Mouse (Mus musculus) embryo, embryonic 9.5 days (tissue): ENCODE data around the gene Sept9.

ENCODE experiments used
- DNase-seq: peaks from one replicate; pipeline ENCODE4 v3.0.0-alpha.2; 2017; ENCODE audit errors: extremely low spot score

Gene Sept9

GRCm38 (mm10) chr11:117245846-117246245, 46.4 kb downstream of the Sept9 start:
- DNase-seq = no peak

GRCm38 (mm10) chr11:117246286-117246685, 46.8 kb downstream of the Sept9 start:
- DNase-seq = no peak

GRCm38 (mm10) chr11:117246981-117247431, 47.5 kb downstream of the Sept9 start:
- no peak for DNase-seq

GRCm38 (mm10) chr11:117247541-117247940, 48.1 kb downstream of the Sept9 start:
- DNase-seq = no peak

- DNase-seq = no peak
Measured at GRCm38 (mm10) chr11:117248734-117249248, 49.3 kb downstream of the Sept9 start.

GRCm38 (mm10) chr11:117249282-117249984, 50.0 kb downstream of the Sept9 start:
- DNase-seq = no peak

- no peak for DNase-seq
Measured at GRCm38 (mm10) chr11:117249985-117250928, 50.8 kb downstream of the Sept9 start.

- no peak for DNase-seq
Measured at GRCm38 (mm10) chr11:117251755-117252154, 52.3 kb downstream of the Sept9 start.

GRCm38 (mm10) chr11:117252846-117253245, 53.4 kb downstream of the Sept9 start:
- no peak for DNase-seq

GRCm38 (mm10) chr11:117254161-117255107, 55.0 kb downstream of the Sept9 start:
- DNase-seq = no peak

GRCm38 (mm10) chr11:117255108-117255489, 55.6 kb downstream of the Sept9 start:
- DNase-seq = no peak

- DNase-seq = no peak
Measured at GRCm38 (mm10) chr11:117256088-117256487, 56.6 kb downstream of the Sept9 start.

- DNase-seq = no peak
Measured at GRCm38 (mm10) chr11:117256840-117257239, 57.4 kb downstream of the Sept9 start.

GRCm38 (mm10) chr11:117257266-117257665, 57.8 kb downstream of the Sept9 start:
- DNase-seq = no peak

- no peak for DNase-seq
Measured at GRCm38 (mm10) chr11:117257842-117258241, 58.4 kb downstream of the Sept9 start.

GRCm38 (mm10) chr11:117259178-117259960, 59.9 kb downstream of the Sept9 start:
- no peak for DNase-seq

- no peak for DNase-seq
Measured at GRCm38 (mm10) chr11:117260631-117261030, 61.2 kb downstream of the Sept9 start.

GRCm38 (mm10) chr11:117263096-117263808, 63.8 kb downstream of the Sept9 start:
- peak; percentile 37 for DNase-seq

GRCm38 (mm10) chr11:117264162-117265021, 64.9 kb downstream of the Sept9 start:
- DNase-seq = no peak
